21 mouse cellular contexts compared by ENCODE assay signal in genomic region chr4:119096401-119096800, GRCm38 (mm10). TPM values are rescaled to one million over a fixed set of nuclear protein-coding genes. Genes with fewer than 3 reads are reported as not detected.
DNase-seq lines count a peak whose midpoint lies in the region; ATAC-seq and TF ChIP-seq lines count a peak whose summit lies in the region.
"Had no signal": no experiment of that assay in that cellular context is flagged by ENCODE, and none has a peak within 500 bp of the region (broad histone marks: within the 10 kb centered on the region; RNA-seq: fewer than 3 reads in every experiment).

No protein-coding gene starts in this region.

- H3K36me3 ChIP-seq in kidney, adult 2 months (ENCODE audit: control insufficient read depth, insufficient read depth, low read length): no peaks in the 10 kb centered on the region
- no peaks in the 10 kb centered on the region for H3K36me3 ChIP-seq in kidney, embryonic 14.5 days (ENCODE audit: control insufficient read depth, insufficient read depth, low read length)
- H3K36me3 ChIP-seq in midbrain, embryonic 16.5 days (ENCODE audit: control insufficient read depth, insufficient read depth, low read length): no peaks in the 10 kb centered on the region
- H3K36me3 ChIP-seq: embryonic facial prominence, embryonic 10.5 days; heart, embryonic 15.5 days; limb, embryonic 12.5 days; liver, embryonic 15.5 days; midbrain, embryonic 15.5 days had no signal

- no peak for ATAC-seq in kidney, embryonic 14.5 days (ENCODE audit: low FRiP score, low TSS enrichment)
- ATAC-seq in midbrain, embryonic 16.5 days: no peak
- ATAC-seq: forebrain, embryonic 14.5 days; hindbrain, embryonic 16.5 days; intestine, postnatal 0 days; midbrain, embryonic 15.5 days had no signal

- intact Hi-C loops in heart, postnatal 25 days (cut with DNase I): no loop called here

- no peak overlapping the region for H3K4me3 ChIP-seq in kidney, adult 2 months (ENCODE audit: insufficient read depth, low read depth, low read length)
- no peak overlapping the region for H3K4me3 ChIP-seq in kidney, embryonic 14.5 days (ENCODE audit: low read length)
- H3K4me3 ChIP-seq in midbrain, embryonic 16.5 days (ENCODE audit: low read depth, low read length): no peak overlapping the region
- H3K4me3 ChIP-seq: embryonic facial prominence, embryonic 10.5 days; heart, embryonic 15.5 days; limb, embryonic 12.5 days; liver, embryonic 15.5 days; megakaryocyte, embryonic 14.5 days; midbrain, embryonic 15.5 days had no signal

- no peak for TF ChIP-seq CTCF in kidney, adult 2 months (conservative IDR thresholded peaks at IDR 0.05; ENCODE audit: insufficient read depth, insufficient read length, low read depth, low read length)

- WGBS in kidney, adult 2 months: 44% methylated on average over 3 of the region's 3 CpGs
- 58% methylated on average over 3 of the region's 3 CpGs for WGBS in kidney, embryonic 14.5 days
- 81% methylated on average over 3 of the region's 3 CpGs for WGBS in midbrain, embryonic 16.5 days

- no peak overlapping the region for H3K4me2 ChIP-seq in kidney, embryonic 14.5 days (replicated peaks; ENCODE audit: low read depth, low read length)
- no peak overlapping the region for H3K4me2 ChIP-seq in midbrain, embryonic 16.5 days (ENCODE audit: low read length)
- H3K4me2 ChIP-seq: heart, embryonic 15.5 days; limb, embryonic 12.5 days; liver, embryonic 15.5 days; midbrain, embryonic 15.5 days had no signal

- no peaks in the 10 kb centered on the region for H3K27me3 ChIP-seq in kidney, adult 2 months (replicated peaks; ENCODE audit: control insufficient read depth, insufficient read depth, low read length)
- no peaks in the 10 kb centered on the region for H3K27me3 ChIP-seq in kidney, embryonic 14.5 days (ENCODE audit: control insufficient read depth, insufficient read depth, low read length)
- no peaks in the 10 kb centered on the region for H3K27me3 ChIP-seq in midbrain, embryonic 16.5 days (ENCODE audit: control insufficient read depth, insufficient read depth, low read depth, low read length)
- H3K27me3 ChIP-seq: CH12.LX; heart, embryonic 15.5 days; limb, embryonic 12.5 days; midbrain, embryonic 15.5 days had no signal

- H3K4me1 ChIP-seq in kidney, adult 2 months (ENCODE audit: control insufficient read depth, insufficient read depth, low read length): 0 out of 2 replicates have a peak, but pooled peaks cover 3% of the 10 kb centered on the region
- no peaks in the 10 kb centered on the region for H3K4me1 ChIP-seq in kidney, embryonic 14.5 days (ENCODE audit: control insufficient read depth, insufficient read depth, low read length)
- no peaks in the 10 kb centered on the region for H3K4me1 ChIP-seq in midbrain, embryonic 16.5 days (ENCODE audit: control insufficient read depth, insufficient read depth, low read length)
- H3K4me1 ChIP-seq: midbrain, embryonic 15.5 days had no signal

- TF ChIP-seq POLR2A in kidney, adult 2 months (IDR thresholded peaks at IDR 0.05; ENCODE audit: low read depth, low read length): no peak

- H3K9ac ChIP-seq in kidney, embryonic 14.5 days (ENCODE audit: low read depth, low read length): no peak overlapping the region
- no peak overlapping the region for H3K9ac ChIP-seq in midbrain, embryonic 16.5 days (ENCODE audit: low read depth, low read length)
- H3K9ac ChIP-seq: heart, embryonic 15.5 days; limb, embryonic 12.5 days; liver, embryonic 15.5 days; midbrain, embryonic 15.5 days had no signal

- peak; percentile 62 for DNase-seq in kidney, adult 2 months
- DNase-seq in 3134 (ENCODE audit: extremely low read depth, insufficient read length, low spot score) (peak; percentile 46), NIH3T3 (ENCODE audit: low read depth) (peak; percentile 45)
- DNase-seq in heart, postnatal 25 days (ENCODE audit: low spot score): peak; percentile 18
- DNase-seq in adrenal gland, adult (ENCODE audit: inconsistent age in 2 of 2, low spot score in 1 of 2): no peak
- DNase-seq: adrenal gland, postnatal 10 days; cerebellum, adult 11-12 months; lung, postnatal 10 days; thymus, adult 2 months had no signal

- no peaks in the 10 kb centered on the region for H3K9me3 ChIP-seq in kidney, embryonic 14.5 days (ENCODE audit: control insufficient read depth, low read length)
- no peaks in the 10 kb centered on the region for H3K9me3 ChIP-seq in midbrain, embryonic 16.5 days (replicated peaks; ENCODE audit: control insufficient read depth, low read length, poor library complexity, severe bottlenecking)
- H3K9me3 ChIP-seq: embryonic facial prominence, embryonic 10.5 days; heart, embryonic 15.5 days; limb, embryonic 12.5 days; liver, embryonic 15.5 days; megakaryocyte, embryonic 14.5 days; midbrain, embryonic 15.5 days had no signal

- no peak overlapping the region for H3K27ac ChIP-seq in kidney, adult 2 months (ENCODE audit: insufficient read depth, low read depth, low read length)
- no peak overlapping the region for H3K27ac ChIP-seq in kidney, embryonic 14.5 days (ENCODE audit: low read depth, low read length)
- no peak overlapping the region for H3K27ac ChIP-seq in midbrain, embryonic 16.5 days (ENCODE audit: low read length)
- H3K27ac ChIP-seq: embryonic facial prominence, embryonic 10.5 days; heart, embryonic 15.5 days; limb, embryonic 12.5 days; liver, embryonic 15.5 days; midbrain, embryonic 15.5 days had no signal

RNA-seq across cellular contexts. Expression of gene Slc2a1, which starts 12.1 kb away (rescaled TPM):
- 78.4 and 89.6 TPM in 2 replicates for polyA plus RNA-seq in kidney, adult 2 months (2012; rRNA removed)
- 53.6 and 74.1 TPM in 2 replicates for polyA plus RNA-seq in kidney, embryonic 14.5 days (2014; fragmentation: Nextera tagmentation; extraction: Ambion mirVana)
- total RNA-seq in heart, postnatal 25 days (2021): 1 to 10 TPM; 7.3 to 8.0 TPM
- 90.7 and 91.6 TPM in 2 replicates for polyA plus RNA-seq in midbrain, embryonic 16.5 days (2015; fragmentation: Nextera tagmentation; extraction: Ambion mirVana)

Comparison
In these comparisons a context has a peak if more than half of its experiments do, and no peak if none do; other contexts are left out.
1. DNase-seq: peak in kidney, adult 2 months (single experiment), 3134 (single experiment), NIH3T3 (single experiment) and heart, postnatal 25 days (single experiment); none in adrenal gland, adult (0 of 2).